Mouse (Mus musculus): ENCODE measurements around the gene Fam120c. TPM values are rescaled to one million over a fixed set of nuclear protein-coding genes. Genes with fewer than 3 reads are reported as not detected.
A peak's percentile ranks its signal among the peaks of the same experiment; 100 is the strongest.

Fam120c gene
- 7.9 and 10.4 TPM in 2 replicates for polyA plus RNA-seq (2011; ENCODE audit: insufficient read length, low read depth, missing spikeins)

- Histone ChIP-seq H3K27ac (ENCODE audit: insufficient read depth, low read length) (peak within 1 kb of the TSS; percentile 86), H3K4me3 (ENCODE audit: insufficient read depth, low read length) (peak within 1 kb of the TSS; percentile 64)
- TF ChIP-seq POLR2A (IDR thresholded peaks at IDR 0.05; ENCODE audit: low read depth, low read length) (peak; percentile 58), CTCF (IDR thresholded peaks at IDR 0.05; ENCODE audit: borderline replicate concordance, insufficient read depth, low read length) (no peak)
Measured at GRCm38 (mm10) chrX:151343761-151344500, at the start of gene Fam120c. Fam120c (plus strand) TSS chrX:151344175.

GRCm38 (mm10) chrX:151298329-151298728 is 45.6 kb upstream of the Fam120c start:
- no peaks in the 10 kb centered on the region for H3K4me1 ChIP-seq (ENCODE audit: control insufficient read depth, insufficient read depth, low read length)
- no peak for TF ChIP-seq CTCF (IDR thresholded peaks at IDR 0.05; ENCODE audit: borderline replicate concordance, insufficient read depth, low read length)
- no peak for TF ChIP-seq POLR2A (IDR thresholded peaks at IDR 0.05; ENCODE audit: low read depth, low read length)
- no peak overlapping the region for H3K4me3 ChIP-seq (ENCODE audit: insufficient read depth, low read length)
- H3K27ac ChIP-seq (ENCODE audit: insufficient read depth, low read length): no peak overlapping the region

More at GRCm38 (mm10) chrX:151343761-151344500, at the start of gene Fam120c:
- H3K4me1 ChIP-seq (ENCODE audit: control insufficient read depth, insufficient read depth, low read length): no peaks in the 10 kb centered on the region

GRCm38 (mm10) chrX:151313732-151314131 is 30.2 kb upstream of the Fam120c start:
- no peak overlapping the region for H3K4me3 ChIP-seq (ENCODE audit: insufficient read depth, low read length)
- H3K4me1 ChIP-seq (ENCODE audit: control insufficient read depth, insufficient read depth, low read length): no peaks in the 10 kb centered on the region
- H3K27ac ChIP-seq (ENCODE audit: insufficient read depth, low read length): no peak overlapping the region
- no peak for TF ChIP-seq CTCF (IDR thresholded peaks at IDR 0.05; ENCODE audit: borderline replicate concordance, insufficient read depth, low read length)
- no peak for TF ChIP-seq POLR2A (IDR thresholded peaks at IDR 0.05; ENCODE audit: low read depth, low read length)

- TF ChIP-seq CTCF (IDR thresholded peaks at IDR 0.05; ENCODE audit: borderline replicate concordance, insufficient read depth, low read length): no peak
- no peak for TF ChIP-seq POLR2A (IDR thresholded peaks at IDR 0.05; ENCODE audit: low read depth, low read length)
- no peak overlapping the region for H3K27ac ChIP-seq (ENCODE audit: insufficient read depth, low read length)
- H3K4me3 ChIP-seq (ENCODE audit: insufficient read depth, low read length): no peak overlapping the region
- H3K4me1 ChIP-seq (ENCODE audit: control insufficient read depth, insufficient read depth, low read length): no peaks in the 10 kb centered on the region
Measured at GRCm38 (mm10) chrX:151333615-151334014, 10.4 kb upstream of the Fam120c start.

- TF ChIP-seq POLR2A (IDR thresholded peaks at IDR 0.05; ENCODE audit: low read depth, low read length): no peak
- no peak for TF ChIP-seq CTCF (IDR thresholded peaks at IDR 0.05; ENCODE audit: borderline replicate concordance, insufficient read depth, low read length)
Measured at GRCm38 (mm10) chrX:151337804-151338203, 6.2 kb upstream of the Fam120c start.

GRCm38 (mm10) chrX:151344501-151344984 is 568 bp downstream of the Fam120c start:
- Histone ChIP-seq H3K4me1 (ENCODE audit: control insufficient read depth, insufficient read depth, low read length) (no peaks in the 10 kb centered on the region), H3K4me3 (ENCODE audit: insufficient read depth, low read length) (peak overlapping the region; percentile 64), H3K27ac (ENCODE audit: insufficient read depth, low read length) (peak overlapping the region; percentile 48)
- TF ChIP-seq POLR2A (IDR thresholded peaks at IDR 0.05; ENCODE audit: low read depth, low read length) (0 out of 2 replicates have a peak, but pooled peaks have one; percentile 37), CTCF (IDR thresholded peaks at IDR 0.05; ENCODE audit: borderline replicate concordance, insufficient read depth, low read length) (no peak)

More at GRCm38 (mm10) chrX:151337804-151338203, 6.2 kb upstream of the Fam120c start:
- H3K27ac ChIP-seq (ENCODE audit: insufficient read depth, low read length): no peak overlapping the region
- H3K4me3 ChIP-seq (ENCODE audit: insufficient read depth, low read length): no peak overlapping the region
- no peaks in the 10 kb centered on the region for H3K4me1 ChIP-seq (ENCODE audit: control insufficient read depth, insufficient read depth, low read length)

GRCm38 (mm10) chrX:151345333-151346125 is 1.6 kb downstream of the Fam120c start:
- H3K4me3 ChIP-seq (ENCODE audit: insufficient read depth, low read length): peak overlapping the region; percentile 64
- TF ChIP-seq POLR2A (IDR thresholded peaks at IDR 0.05; ENCODE audit: low read depth, low read length): no peak
- TF ChIP-seq CTCF (IDR thresholded peaks at IDR 0.05; ENCODE audit: borderline replicate concordance, insufficient read depth, low read length): no peak
- no peaks in the 10 kb centered on the region for H3K4me1 ChIP-seq (ENCODE audit: control insufficient read depth, insufficient read depth, low read length)
- peak overlapping the region; percentile 65 for H3K27ac ChIP-seq (ENCODE audit: insufficient read depth, low read length)

- no peak for TF ChIP-seq CTCF (IDR thresholded peaks at IDR 0.05; ENCODE audit: borderline replicate concordance, insufficient read depth, low read length)
- no peak for TF ChIP-seq POLR2A (IDR thresholded peaks at IDR 0.05; ENCODE audit: low read depth, low read length)
- H3K27ac ChIP-seq (ENCODE audit: insufficient read depth, low read length): no peak overlapping the region
- no peak overlapping the region for H3K4me3 ChIP-seq (ENCODE audit: insufficient read depth, low read length)
- H3K4me1 ChIP-seq (ENCODE audit: control insufficient read depth, insufficient read depth, low read length): no peaks in the 10 kb centered on the region
Measured at GRCm38 (mm10) chrX:151347278-151347677, 3.3 kb downstream of the Fam120c start.

- no peak for TF ChIP-seq POLR2A (IDR thresholded peaks at IDR 0.05; ENCODE audit: low read depth, low read length)
- no peak for TF ChIP-seq CTCF (IDR thresholded peaks at IDR 0.05; ENCODE audit: borderline replicate concordance, insufficient read depth, low read length)
- Histone ChIP-seq H3K27ac (ENCODE audit: insufficient read depth, low read length) (peak overlapping the region; percentile 18), H3K4me1 (ENCODE audit: control insufficient read depth, insufficient read depth, low read length) (no peaks in the 10 kb centered on the region), H3K4me3 (ENCODE audit: insufficient read depth, low read length) (no peak overlapping the region)
Measured at GRCm38 (mm10) chrX:151349322-151349721, 5.3 kb downstream of the Fam120c start.

Measured in embryonic fibroblast, embryonic 13.5 days (primary cell).